Mouse (Mus musculus): Measurements from ENCODE around the gene Bean1.

- TF ChIP-seq TAL1 (IDR thresholded peaks at IDR 0.05; ENCODE audit: low read length) (no peak), GATA1 (IDR thresholded peaks at IDR 0.05; ENCODE audit: low read length) (no peak)
Observed at GRCm38 (mm10) chr8:104227048-104227447, 56.8 kb downstream of the Bean1 start.

Data from erythroblast, embryonic 14.5 days (primary cell).